Mouse (Mus musculus) forebrain, embryonic 15.5 days (tissue): ENCODE measurements around the gene Taok3. TPM values are rescaled to one million over a fixed set of nuclear protein-coding genes. Genes with fewer than 3 reads are reported as not detected.

ENCODE experiments used
- ATAC-seq: fragments of 200-750 bp; cut with Nextera tagmentation; replicated peaks from 2 replicates; pipeline ENCODE4 v1.8.0; 2017; ENCODE audit warnings: mild to moderate bottlenecking, moderate TSS enrichment, moderate library complexity
- H3K27ac ChIP-seq: fragments of 300-500 bp; sonication (generic); replicated peaks from 2 replicates; pipeline ENCODE4 v1.5.1; 2015; ENCODE audit warnings: mild to moderate bottlenecking, inconsistent platforms
- H3K27me3 ChIP-seq: fragments of 300-500 bp; sonication (generic); 2 replicates; pipeline ENCODE4 v1.6.1; 2015; ENCODE audit warnings: inconsistent platforms
- H3K36me3 ChIP-seq: fragments of 300-500 bp; sonication (generic); 2 replicates; pipeline ENCODE4 v1.6.1; 2015; ENCODE audit warnings: mild to moderate bottlenecking, inconsistent platforms
- H3K4me1 ChIP-seq: fragments of 300-500 bp; sonication (generic); 2 replicates; pipeline ENCODE4 v1.6.1; 2015; ENCODE audit warnings: inconsistent platforms
- H3K4me2 ChIP-seq: fragments of 300-500 bp; sonication (generic); replicated peaks from 2 replicates; pipeline ENCODE4 v1.6.1; 2015; ENCODE audit warnings: mild to moderate bottlenecking, inconsistent platforms
- H3K4me3 ChIP-seq: fragments of 300-500 bp; sonication (generic); 2 replicates; pipeline ENCODE4 v1.5.1; 2015; ENCODE audit warnings: mild to moderate bottlenecking, inconsistent platforms
- H3K9ac ChIP-seq: fragments of 300-500 bp; sonication (generic); replicated peaks from 2 replicates; pipeline ENCODE4 v1.6.1; 2015; ENCODE audit warnings: mild to moderate bottlenecking, inconsistent platforms
- H3K9me3 ChIP-seq: fragments of 300-500 bp; sonication (generic); 2 replicates; pipeline ENCODE4 v1.6.1; 2016; ENCODE audit warnings: inconsistent platforms
- WGBS: fragments of 180-500 bp; shearing (Covaris S2); methylation state at CpG from one replicate; pipeline ENCODE4 v1.1.7; 2015; ENCODE audit warnings: mixed read lengths; 5-methylcytosine and 5-hydroxymethylcytosine counted together
- polyA plus RNA-seq: library from polyadenylated mRNA; unstranded; fragments of >200 nt; fragmentation: Nextera tagmentation; extraction: Ambion mirVana; gene quantifications from 2 replicates; pipeline ENCODE4 v1.2.1, GENCODE M21; 2015

Taok3 gene
- polyA plus RNA-seq, 1 experiment from 2014 or later = 51.7 TPM

DNA sequence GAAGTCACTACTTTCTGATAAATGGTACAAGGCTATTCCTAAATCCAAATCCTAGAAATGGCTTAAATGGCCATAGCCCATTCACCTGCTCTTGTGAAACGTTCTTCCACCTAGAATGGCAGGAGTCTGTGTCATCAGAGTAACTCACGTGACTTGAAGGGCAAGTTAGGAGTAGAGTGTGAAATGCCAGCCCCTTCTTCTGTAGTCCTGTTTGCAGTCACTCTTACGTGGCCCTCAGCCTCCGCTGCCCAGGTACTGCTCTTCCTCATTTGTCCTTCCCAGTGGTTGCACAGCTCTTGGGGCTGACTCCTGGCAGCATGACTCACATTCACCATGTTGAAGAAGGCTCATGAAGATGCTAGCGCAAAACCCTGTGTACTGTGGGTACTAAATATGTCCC lies 74.7 kb downstream of the Taok3 start:
- WGBS = 94% methylated on average over 5 of the region's 5 CpGs
- no peak overlapping the region for H3K27ac ChIP-seq
- H3K9ac ChIP-seq = no peak overlapping the region
- H3K27me3 ChIP-seq = no peaks in the 10 kb centered on the region
- no peak for ATAC-seq
- H3K4me3 ChIP-seq = no peak overlapping the region
- H3K9me3 ChIP-seq = no peaks in the 10 kb centered on the region
- no peaks in the 10 kb centered on the region for H3K36me3 ChIP-seq
- H3K4me2 ChIP-seq = no peak overlapping the region
- no peaks in the 10 kb centered on the region for H3K4me1 ChIP-seq

DNA sequence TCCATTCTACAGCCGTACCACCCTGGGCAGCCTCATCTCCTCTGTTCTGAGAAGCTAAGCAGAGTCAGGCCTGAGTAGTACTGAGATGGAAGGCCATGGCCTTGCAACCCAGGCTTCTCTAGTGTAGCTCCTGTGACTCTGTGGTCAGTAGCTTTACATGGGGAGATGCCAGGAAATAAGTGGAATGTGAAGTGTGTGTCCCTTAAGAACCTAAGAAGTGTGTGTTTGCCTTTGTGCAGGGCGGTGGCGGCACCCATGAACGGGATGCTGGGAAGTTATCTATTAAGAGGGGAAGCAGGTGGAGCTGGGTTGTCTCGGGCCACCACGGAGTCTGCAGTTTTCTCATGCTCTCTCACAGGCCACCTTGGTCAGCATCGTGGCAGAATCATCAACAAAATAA lies 76.6 kb downstream of the Taok3 start:
- Histone ChIP-seq H3K36me3 (no peaks in the 10 kb centered on the region), H3K4me2 (no peak overlapping the region), H3K9me3 (no peaks in the 10 kb centered on the region), H3K4me1 (no peaks in the 10 kb centered on the region), H3K27me3 (no peaks in the 10 kb centered on the region), H3K4me3 (no peak overlapping the region), H3K27ac (no peak overlapping the region), H3K9ac (no peak overlapping the region)
- no peak for ATAC-seq
- 97% methylated on average over 7 of the region's 7 CpGs for WGBS

- Histone ChIP-seq H3K9ac (no peak overlapping the region), H3K4me1 (no peaks in the 10 kb centered on the region), H3K4me2 (no peak overlapping the region), H3K4me3 (no peak overlapping the region), H3K36me3 (no peaks in the 10 kb centered on the region), H3K27me3 (no peaks in the 10 kb centered on the region), H3K9me3 (no peaks in the 10 kb centered on the region), H3K27ac (no peak overlapping the region)
- 72% methylated on average over 3 of the region's 3 CpGs for WGBS
- ATAC-seq = no peak
Observed at GRCm38 (mm10) chr5:117198390-117198789, 78.5 kb downstream of the Taok3 start.

- H3K4me3 ChIP-seq = no peak overlapping the region
- no peaks in the 10 kb centered on the region for H3K9me3 ChIP-seq
- 59% methylated on average over 16 of the region's 16 CpGs for WGBS
- H3K36me3 ChIP-seq = 0 out of 2 replicates have a peak, but pooled peaks cover 2% of the 10 kb centered on the region
- H3K4me2 ChIP-seq = no peak overlapping the region
- H3K4me1 ChIP-seq = no peaks in the 10 kb centered on the region
- H3K9ac ChIP-seq = no peak overlapping the region
- H3K27ac ChIP-seq = no peak overlapping the region
- ATAC-seq = no peak
- no peaks in the 10 kb centered on the region for H3K27me3 ChIP-seq
Observed at GRCm38 (mm10) chr5:117207286-117207685, 87.4 kb downstream of the Taok3 start.

- ATAC-seq = no peak
- Histone ChIP-seq H3K27ac (no peak overlapping the region), H3K27me3 (no peaks in the 10 kb centered on the region), H3K4me2 (no peak overlapping the region), H3K4me1 (no peaks in the 10 kb centered on the region), H3K9ac (no peak overlapping the region), H3K36me3 (no peaks in the 10 kb centered on the region), H3K9me3 (no peaks in the 10 kb centered on the region), H3K4me3 (no peak overlapping the region)
- WGBS = 73% methylated on average over 4 of the region's 4 CpGs
Observed at GRCm38 (mm10) chr5:117214016-117214415, 94.1 kb downstream of the Taok3 start.

- Histone ChIP-seq H3K4me1 (no peaks in the 10 kb centered on the region), H3K9me3 (no peaks in the 10 kb centered on the region), H3K36me3 (no peaks in the 10 kb centered on the region), H3K4me3 (no peak overlapping the region), H3K4me2 (no peak overlapping the region), H3K27me3 (no peaks in the 10 kb centered on the region), H3K9ac (no peak overlapping the region), H3K27ac (no peak overlapping the region)
- WGBS = 65% methylated on average over 12 of the region's 12 CpGs
- ATAC-seq = no peak
Observed at GRCm38 (mm10) chr5:117231059-117231458, 111.1 kb downstream of the Taok3 start.

- ATAC-seq = no peak
- Histone ChIP-seq H3K4me2 (no peak overlapping the region), H3K4me1 (peaks cover 8% of the 10 kb centered on the region), H3K9me3 (no peaks in the 10 kb centered on the region), H3K36me3 (no peaks in the 10 kb centered on the region), H3K4me3 (no peak overlapping the region), H3K9ac (no peak overlapping the region), H3K27me3 (no peaks in the 10 kb centered on the region), H3K27ac (no peak overlapping the region)
- WGBS = 86% methylated on average over 5 of the region's 5 CpGs
Observed at GRCm38 (mm10) chr5:117236540-117236939, 116.6 kb downstream of the Taok3 start.

GRCm38 (mm10) chr5:117239106-117239505 lies 119.2 kb downstream of the Taok3 start:
- Histone ChIP-seq H3K9ac (no peak overlapping the region), H3K36me3 (no peaks in the 10 kb centered on the region), H3K27ac (no peak overlapping the region), H3K9me3 (no peaks in the 10 kb centered on the region), H3K4me1 (peaks cover 26% of the 10 kb centered on the region), H3K27me3 (no peaks in the 10 kb centered on the region), H3K4me2 (no peak overlapping the region), H3K4me3 (no peak overlapping the region)
- ATAC-seq = no peak
- whole genome bisulfite sequencing = 80% methylated on average over 4 of the region's 4 CpGs

DNA sequence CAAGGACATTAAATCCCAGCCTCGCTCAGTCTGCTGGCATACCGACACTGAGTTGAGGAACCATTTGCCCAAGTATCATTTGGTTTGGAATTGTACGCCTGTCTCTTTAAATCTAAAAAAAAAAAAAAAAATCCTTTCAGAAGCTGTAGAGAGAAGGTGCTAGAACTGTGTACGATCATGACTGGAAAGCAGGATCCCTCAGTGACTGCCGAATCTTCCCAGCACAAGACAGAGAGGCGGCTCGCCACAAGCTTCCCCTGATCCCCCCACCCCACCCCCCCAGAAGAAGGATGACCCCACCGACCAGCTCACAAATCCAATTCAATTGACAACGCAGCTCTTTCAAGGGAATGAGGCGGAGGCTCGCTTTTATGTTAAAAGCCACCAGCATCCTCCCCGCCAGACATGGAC lies 120.4 kb downstream of the Taok3 start:
- H3K4me2 ChIP-seq = peak overlapping the region; percentile 54
- no peaks in the 10 kb centered on the region for H3K36me3 ChIP-seq
- H3K9me3 ChIP-seq = no peaks in the 10 kb centered on the region
- peak overlapping the region; percentile 72 for H3K9ac ChIP-seq
- peak overlapping the region; percentile 58 for H3K4me3 ChIP-seq
- WGBS = 4% methylated on average over 12 of the region's 12 CpGs
- no peaks in the 10 kb centered on the region for H3K27me3 ChIP-seq
- peak overlapping the region; percentile 89 for H3K27ac ChIP-seq
- peak; percentile 73 for ATAC-seq
- H3K4me1 ChIP-seq = peaks cover 26% of the 10 kb centered on the region

- H3K9me3 ChIP-seq = no peaks in the 10 kb centered on the region
Observed at GRCm38 (mm10) chr5:117240761-117241322, 120.9 kb downstream of the Taok3 start.

DNA sequence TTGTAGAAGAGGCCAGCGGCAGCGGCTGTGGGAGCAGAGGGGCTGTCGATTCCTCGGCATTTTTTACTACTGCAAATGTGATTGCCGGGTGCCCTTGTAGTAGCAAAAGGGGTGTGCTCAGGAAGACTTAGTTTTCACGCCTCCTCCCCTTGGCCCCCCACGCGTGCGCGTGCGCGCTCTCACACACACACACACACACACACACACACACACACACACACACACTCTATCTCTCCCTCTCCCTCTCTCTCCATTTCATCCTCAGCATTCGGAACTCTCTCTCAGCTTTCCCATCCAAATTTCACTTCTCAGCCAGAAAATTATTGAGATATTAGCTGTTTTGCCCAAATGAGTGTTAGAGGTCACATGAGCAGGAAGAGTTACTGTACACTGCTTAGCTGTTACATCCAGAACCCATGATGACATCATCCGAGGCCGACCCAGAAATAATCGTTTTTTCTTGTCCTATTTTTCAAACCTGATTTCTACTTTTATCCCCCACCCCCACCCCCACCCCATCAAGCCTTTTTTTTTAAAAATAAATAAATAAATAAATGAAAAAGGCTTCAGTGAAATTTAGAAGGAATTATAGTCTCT lies 122.1 kb downstream of the Taok3 start:
- Histone ChIP-seq H3K27me3 (no peaks in the 10 kb centered on the region), H3K9ac (peak overlapping the region; percentile 72), H3K4me1 (peaks cover 26% of the 10 kb centered on the region), H3K36me3 (no peaks in the 10 kb centered on the region), H3K4me3 (peak overlapping the region; percentile 58), H3K9me3 (no peaks in the 10 kb centered on the region), H3K4me2 (peak overlapping the region; percentile 54), H3K27ac (peak overlapping the region; percentile 89)
- ATAC-seq = peak; percentile 26
- WGBS = 53% methylated on average over 16 of the region's 16 CpGs

More at GRCm38 (mm10) chr5:117240761-117241322, 120.9 kb downstream of the Taok3 start:
- peak overlapping the region; percentile 89 for H3K27ac ChIP-seq
- peak overlapping the region; percentile 72 for H3K9ac ChIP-seq
- peak overlapping the region; percentile 58 for H3K4me3 ChIP-seq
- no peaks in the 10 kb centered on the region for H3K36me3 ChIP-seq
- 3% methylated on average over 32 of the region's 32 CpGs for WGBS
- peaks cover 26% of the 10 kb centered on the region for H3K4me1 ChIP-seq
- H3K27me3 ChIP-seq = no peaks in the 10 kb centered on the region
- peak overlapping the region; percentile 54 for H3K4me2 ChIP-seq
- ATAC-seq = peak; percentile 61

GRCm38 (mm10) chr5:117242671-117243478 lies 122.9 kb downstream of the Taok3 start:
- Histone ChIP-seq H3K27ac (peak overlapping the region; percentile 89), H3K9me3 (no peaks in the 10 kb centered on the region), H3K27me3 (no peaks in the 10 kb centered on the region), H3K4me3 (peak overlapping the region; percentile 58), H3K4me1 (peaks cover 26% of the 10 kb centered on the region), H3K36me3 (no peaks in the 10 kb centered on the region), H3K9ac (peak overlapping the region; percentile 72), H3K4me2 (peak overlapping the region; percentile 54)
- WGBS = 24% methylated on average over 22 of the region's 22 CpGs
- peak; percentile 46; the same call in 1 of the 2 replicates for ATAC-seq
